Mouse (Mus musculus): ENCODE results near the gene Pigu. TPM values are rescaled to one million over a fixed set of nuclear protein-coding genes. Genes with fewer than 3 reads are reported as not detected.

Pigu gene
- polyA plus RNA-seq, 1 experiment: 40.0 TPM

DNA sequence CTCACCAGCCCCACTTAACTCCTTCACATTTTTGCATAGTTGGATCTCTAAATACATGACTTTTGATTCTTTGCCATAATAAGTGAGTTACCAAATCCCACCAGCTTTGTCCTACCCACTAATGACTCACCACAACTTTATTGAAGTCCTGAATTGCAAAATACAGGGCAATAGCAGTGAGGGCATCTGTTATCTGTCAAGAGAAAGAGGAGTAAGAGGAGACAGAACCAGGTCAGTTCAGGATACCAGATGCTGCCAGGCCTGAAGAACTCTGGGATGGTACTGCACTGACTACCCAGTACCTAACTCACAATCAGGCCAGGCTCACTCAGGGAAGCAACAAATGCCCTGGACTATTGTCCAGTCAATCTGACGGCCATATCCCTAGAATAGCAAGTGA is 22.0 kb downstream of the Pigu start:
- no peak overlapping the region for H3K4me3 ChIP-seq (ENCODE audit: insufficient read depth, low read depth, low read length)
- H3K36me3 ChIP-seq (ENCODE audit: control insufficient read depth, insufficient read depth, low read length): no peaks in the 10 kb centered on the region
- no peak for TF ChIP-seq CTCF (conservative IDR thresholded peaks at IDR 0.05; ENCODE audit: insufficient read depth, insufficient read length, low read depth, low read length)
- TF ChIP-seq POLR2A (IDR thresholded peaks at IDR 0.05; ENCODE audit: low read depth, low read length): no peak
- H3K27ac ChIP-seq (ENCODE audit: insufficient read depth, low read depth, low read length): no peak overlapping the region
- no peaks in the 10 kb centered on the region for H3K27me3 ChIP-seq (replicated peaks; ENCODE audit: control insufficient read depth, insufficient read depth, low read length)
- 92% methylated on average over 1 of the region's 1 CpGs for WGBS
- H3K4me1 ChIP-seq (ENCODE audit: control insufficient read depth, insufficient read depth, low read length): no peaks in the 10 kb centered on the region; the same call in 1 of the 2 replicates
- DNase-seq: no peak

DNA sequence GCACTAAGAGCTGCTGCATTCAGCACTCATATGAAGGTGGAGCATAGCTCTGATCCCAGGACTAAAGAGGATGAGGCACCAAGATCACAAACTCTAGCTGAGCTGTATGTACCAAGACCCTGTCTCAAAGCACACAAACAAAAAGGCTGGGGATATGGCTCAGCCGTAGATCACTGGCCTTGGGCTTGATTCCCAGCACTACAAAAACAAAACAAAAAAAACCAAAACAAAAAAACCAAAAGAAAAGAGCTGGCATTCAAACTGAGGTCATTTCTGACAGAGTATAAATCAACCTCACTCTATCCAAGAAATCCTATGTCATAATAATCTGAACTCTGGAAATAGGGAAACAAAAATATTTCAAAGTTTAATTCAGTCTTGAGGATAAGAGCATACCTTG is 23.8 kb downstream of the Pigu start:
- no peak for DNase-seq
- no peaks in the 10 kb centered on the region for H3K36me3 ChIP-seq (ENCODE audit: control insufficient read depth, insufficient read depth, low read length)
- H3K4me3 ChIP-seq (ENCODE audit: insufficient read depth, low read depth, low read length): no peak overlapping the region
- TF ChIP-seq POLR2A (IDR thresholded peaks at IDR 0.05; ENCODE audit: low read depth, low read length) (no peak), CTCF (conservative IDR thresholded peaks at IDR 0.05; ENCODE audit: insufficient read depth, insufficient read length, low read depth, low read length) (no peak)
- no peak overlapping the region for H3K27ac ChIP-seq (ENCODE audit: insufficient read depth, low read depth, low read length)
- no peaks in the 10 kb centered on the region for H3K27me3 ChIP-seq (replicated peaks; ENCODE audit: control insufficient read depth, insufficient read depth, low read length)
- no peaks in the 10 kb centered on the region for H3K4me1 ChIP-seq (ENCODE audit: control insufficient read depth, insufficient read depth, low read length)
- WGBS: 94% methylated on average over 1 of the region's 1 CpGs

DNA sequence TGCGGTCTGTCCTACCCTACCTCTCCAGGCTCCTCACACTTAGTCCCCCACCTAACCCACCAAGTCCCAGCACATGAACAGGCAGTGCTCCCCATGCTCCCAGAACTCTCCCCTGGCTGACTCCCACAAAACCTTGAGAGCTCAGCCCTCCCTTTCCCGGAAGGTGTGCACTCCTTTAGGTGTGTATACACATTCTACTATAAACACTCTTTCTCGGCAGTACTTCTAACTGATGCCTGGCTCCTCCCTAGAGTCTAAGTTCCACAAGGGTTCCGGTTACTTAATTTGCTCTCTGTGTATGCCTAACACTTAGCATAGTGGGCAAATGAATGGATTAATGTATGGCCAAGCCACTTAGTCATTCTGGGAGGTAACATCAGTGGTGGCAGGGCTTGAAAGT is 25.9 kb downstream of the Pigu start:
- H3K27ac ChIP-seq (ENCODE audit: insufficient read depth, low read depth, low read length): no peak overlapping the region
- no peak for DNase-seq
- no peaks in the 10 kb centered on the region for H3K27me3 ChIP-seq (replicated peaks; ENCODE audit: control insufficient read depth, insufficient read depth, low read length)
- H3K4me3 ChIP-seq (ENCODE audit: insufficient read depth, low read depth, low read length): no peak overlapping the region
- H3K4me1 ChIP-seq (ENCODE audit: control insufficient read depth, insufficient read depth, low read length): no peaks in the 10 kb centered on the region
- H3K36me3 ChIP-seq (ENCODE audit: control insufficient read depth, insufficient read depth, low read length): no peaks in the 10 kb centered on the region
- WGBS: 71% methylated on average over 4 of the region's 4 CpGs
- no peak for TF ChIP-seq POLR2A (IDR thresholded peaks at IDR 0.05; ENCODE audit: low read depth, low read length)
- no peak for TF ChIP-seq CTCF (conservative IDR thresholded peaks at IDR 0.05; ENCODE audit: insufficient read depth, insufficient read length, low read depth, low read length)

DNA sequence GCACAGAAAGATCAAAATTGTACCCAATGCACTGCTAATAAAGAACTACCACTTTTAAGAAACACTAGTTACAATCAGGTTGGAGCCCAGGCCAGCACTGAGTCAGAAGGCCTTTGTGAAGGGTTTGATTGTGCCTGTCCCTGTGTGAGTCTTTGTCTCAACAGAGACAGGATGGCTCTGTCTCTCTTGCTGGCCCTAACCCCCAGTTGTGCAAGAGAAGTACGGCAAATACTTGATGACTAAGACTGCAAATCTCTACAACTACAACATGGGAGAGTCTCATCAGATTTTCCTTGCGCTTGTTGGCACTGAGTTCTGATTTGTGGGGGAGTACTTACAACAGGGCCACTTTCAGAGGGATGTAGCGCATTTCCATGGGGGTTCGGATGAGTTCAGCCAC is 26.4 kb downstream of the Pigu start:
- Histone ChIP-seq H3K4me1 (ENCODE audit: control insufficient read depth, insufficient read depth, low read length) (no peaks in the 10 kb centered on the region), H3K4me3 (ENCODE audit: insufficient read depth, low read depth, low read length) (no peak overlapping the region), H3K27me3 (replicated peaks; ENCODE audit: control insufficient read depth, insufficient read depth, low read length) (no peaks in the 10 kb centered on the region), H3K27ac (ENCODE audit: insufficient read depth, low read depth, low read length) (no peak overlapping the region), H3K36me3 (ENCODE audit: control insufficient read depth, insufficient read depth, low read length) (no peaks in the 10 kb centered on the region)
- WGBS: 90% methylated on average over 4 of the region's 4 CpGs
- TF ChIP-seq CTCF (conservative IDR thresholded peaks at IDR 0.05; ENCODE audit: insufficient read depth, insufficient read length, low read depth, low read length) (no peak), POLR2A (IDR thresholded peaks at IDR 0.05; ENCODE audit: low read depth, low read length) (no peak)
- DNase-seq: no peak

DNA sequence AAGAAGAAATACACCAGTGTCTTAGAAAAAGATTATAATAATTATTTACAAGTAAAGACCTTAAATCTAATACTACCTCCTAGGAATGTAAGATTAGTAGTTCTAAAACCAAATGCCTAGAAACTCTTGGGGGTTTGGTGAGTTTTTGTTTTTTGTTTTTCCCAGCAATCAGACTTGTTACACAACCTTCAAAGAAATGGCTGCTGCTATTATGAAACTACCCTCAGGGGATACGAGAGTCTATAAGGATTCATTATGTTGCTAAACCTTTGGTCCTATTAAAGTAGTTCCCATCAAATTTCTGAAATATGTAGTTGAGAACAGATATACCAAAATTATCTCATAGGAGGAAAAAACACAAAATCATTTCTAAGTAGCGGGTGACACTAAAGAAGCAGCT is 27.5 kb downstream of the Pigu start:
- TF ChIP-seq CTCF (conservative IDR thresholded peaks at IDR 0.05; ENCODE audit: insufficient read depth, insufficient read length, low read depth, low read length): no peak
- TF ChIP-seq POLR2A (IDR thresholded peaks at IDR 0.05; ENCODE audit: low read depth, low read length): no peak
- 92% methylated on average over 2 of the region's 2 CpGs for WGBS
- H3K4me3 ChIP-seq (ENCODE audit: insufficient read depth, low read depth, low read length): no peak overlapping the region
- H3K27ac ChIP-seq (ENCODE audit: insufficient read depth, low read depth, low read length): no peak overlapping the region
- no peak for DNase-seq
- no peaks in the 10 kb centered on the region for H3K4me1 ChIP-seq (ENCODE audit: control insufficient read depth, insufficient read depth, low read length)
- H3K36me3 ChIP-seq (ENCODE audit: control insufficient read depth, insufficient read depth, low read length): no peaks in the 10 kb centered on the region
- no peaks in the 10 kb centered on the region for H3K27me3 ChIP-seq (replicated peaks; ENCODE audit: control insufficient read depth, insufficient read depth, low read length)

DNA sequence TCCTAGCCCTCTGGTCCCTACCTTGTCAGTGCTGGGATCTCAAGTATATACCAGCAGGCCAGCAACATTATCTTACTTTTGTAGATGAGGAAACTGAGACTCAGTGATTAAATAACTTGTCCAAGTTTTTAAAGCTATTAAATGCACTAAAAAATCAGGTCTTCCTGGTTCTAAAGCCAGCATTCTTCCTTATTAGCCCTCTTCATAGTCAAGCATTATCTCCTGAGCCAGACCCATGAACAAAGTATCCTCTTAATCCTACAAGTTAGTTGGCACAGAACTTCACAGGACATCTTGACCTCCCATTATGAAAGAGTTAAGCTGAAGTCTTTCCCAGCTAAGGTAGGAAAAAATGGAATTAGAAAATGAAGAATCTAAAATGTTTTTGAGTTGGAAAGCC is 28.3 kb downstream of the Pigu start:
- no peak overlapping the region for H3K27ac ChIP-seq (ENCODE audit: insufficient read depth, low read depth, low read length)

DNA sequence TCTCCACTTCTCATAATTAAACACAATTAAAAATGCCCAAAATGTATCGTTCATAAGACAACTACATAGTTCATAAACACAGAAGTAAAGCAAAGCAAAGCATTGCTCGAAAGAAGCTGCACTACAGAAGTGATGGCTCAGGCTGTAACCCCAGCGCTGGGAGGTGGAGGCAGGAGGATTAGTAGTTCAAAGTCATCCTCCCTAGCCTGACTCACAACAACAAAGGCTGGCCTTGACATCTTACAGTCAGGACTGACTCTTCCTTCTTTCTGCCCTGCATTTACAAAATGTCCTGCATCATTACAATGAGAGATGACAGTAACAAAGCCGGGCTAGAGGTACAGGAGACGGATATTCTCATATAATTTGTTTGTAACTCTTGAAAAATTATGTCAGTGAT is 29.3 kb downstream of the Pigu start:
- Histone ChIP-seq H3K27me3 (replicated peaks; ENCODE audit: control insufficient read depth, insufficient read depth, low read length) (no peaks in the 10 kb centered on the region), H3K4me3 (ENCODE audit: insufficient read depth, low read depth, low read length) (no peak overlapping the region), H3K4me1 (ENCODE audit: control insufficient read depth, insufficient read depth, low read length) (no peaks in the 10 kb centered on the region), H3K27ac (ENCODE audit: insufficient read depth, low read depth, low read length) (no peak overlapping the region), H3K36me3 (ENCODE audit: control insufficient read depth, insufficient read depth, low read length) (no peaks in the 10 kb centered on the region)
- no peak for DNase-seq
- 94% methylated on average over 5 of the region's 5 CpGs for WGBS
- TF ChIP-seq CTCF (conservative IDR thresholded peaks at IDR 0.05; ENCODE audit: insufficient read depth, insufficient read length, low read depth, low read length): no peak
- TF ChIP-seq POLR2A (IDR thresholded peaks at IDR 0.05; ENCODE audit: low read depth, low read length): no peak

More for the DNA sequence above, 28.3 kb downstream of the Pigu start:
- H3K27me3 ChIP-seq (replicated peaks; ENCODE audit: control insufficient read depth, insufficient read depth, low read length): no peaks in the 10 kb centered on the region
- no peaks in the 10 kb centered on the region for H3K36me3 ChIP-seq (ENCODE audit: control insufficient read depth, insufficient read depth, low read length)
- DNase-seq: no peak
- H3K4me1 ChIP-seq (ENCODE audit: control insufficient read depth, insufficient read depth, low read length): no peaks in the 10 kb centered on the region
- H3K4me3 ChIP-seq (ENCODE audit: insufficient read depth, low read depth, low read length): no peak overlapping the region
- TF ChIP-seq POLR2A (IDR thresholded peaks at IDR 0.05; ENCODE audit: low read depth, low read length): no peak
- TF ChIP-seq CTCF (conservative IDR thresholded peaks at IDR 0.05; ENCODE audit: insufficient read depth, insufficient read length, low read depth, low read length): no peak

DNA sequence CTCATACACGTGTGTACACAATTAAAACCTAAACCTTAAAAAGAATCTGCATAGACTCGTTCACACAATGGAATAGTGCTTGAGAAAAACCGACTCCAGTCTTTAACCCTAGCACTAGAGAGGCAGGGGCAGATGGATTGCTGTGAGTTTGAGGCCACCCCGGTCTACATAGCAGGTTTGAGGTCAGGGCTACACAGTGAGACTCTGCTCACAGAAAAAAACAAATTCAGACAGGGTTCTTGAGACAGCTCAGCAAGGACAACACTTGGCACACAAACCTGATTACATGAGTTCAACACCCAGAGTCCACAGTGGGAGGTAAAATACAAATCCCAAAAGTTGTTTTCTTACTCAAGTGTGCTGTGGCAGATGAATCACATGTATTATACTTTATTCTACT is 31.2 kb downstream of the Pigu start:
- Histone ChIP-seq H3K36me3 (ENCODE audit: control insufficient read depth, insufficient read depth, low read length) (no peaks in the 10 kb centered on the region), H3K27me3 (replicated peaks; ENCODE audit: control insufficient read depth, insufficient read depth, low read length) (no peaks in the 10 kb centered on the region), H3K27ac (ENCODE audit: insufficient read depth, low read depth, low read length) (no peak overlapping the region), H3K4me3 (ENCODE audit: insufficient read depth, low read depth, low read length) (no peak overlapping the region), H3K4me1 (ENCODE audit: control insufficient read depth, insufficient read depth, low read length) (no peaks in the 10 kb centered on the region)
- 92% methylated on average over 4 of the region's 4 CpGs for WGBS
- DNase-seq: no peak
- TF ChIP-seq POLR2A (IDR thresholded peaks at IDR 0.05; ENCODE audit: low read depth, low read length): no peak
